Mouse (Mus musculus) c-Kit-positive CD71-negative TER-119-negative erythroid progenitor cells, embryonic 14.5 days (primary cell): Measurements from ENCODE around the gene Lrrc25.

ENCODE experiments used
- DNase-seq: peaks from one replicate; pipeline ENCODE4 v3.0.0-alpha.2; 2013; ENCODE audit warnings: low read depth

The Lrrc25 gene

DNA sequence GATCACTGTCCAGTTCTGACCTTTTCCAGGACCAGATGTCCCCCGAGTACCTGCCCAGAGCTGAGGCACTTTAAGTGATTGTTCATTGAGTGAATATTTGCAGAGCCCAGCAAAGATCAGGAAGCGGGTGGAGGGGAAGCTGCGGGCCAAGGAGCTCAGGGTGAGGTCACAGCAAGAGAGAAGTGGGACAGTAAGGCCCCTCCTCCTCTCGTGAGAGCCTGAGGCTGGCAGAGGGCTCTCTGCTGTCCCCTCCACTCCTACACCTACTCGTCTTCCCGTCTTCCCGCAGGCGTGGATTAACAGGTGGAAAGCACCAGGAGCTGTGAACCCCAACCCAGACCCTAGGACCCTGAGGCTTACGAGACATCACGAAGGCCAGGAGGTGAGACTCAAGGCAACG is 690 bp downstream of the Lrrc25 start:
- no peak for DNase-seq

DNA sequence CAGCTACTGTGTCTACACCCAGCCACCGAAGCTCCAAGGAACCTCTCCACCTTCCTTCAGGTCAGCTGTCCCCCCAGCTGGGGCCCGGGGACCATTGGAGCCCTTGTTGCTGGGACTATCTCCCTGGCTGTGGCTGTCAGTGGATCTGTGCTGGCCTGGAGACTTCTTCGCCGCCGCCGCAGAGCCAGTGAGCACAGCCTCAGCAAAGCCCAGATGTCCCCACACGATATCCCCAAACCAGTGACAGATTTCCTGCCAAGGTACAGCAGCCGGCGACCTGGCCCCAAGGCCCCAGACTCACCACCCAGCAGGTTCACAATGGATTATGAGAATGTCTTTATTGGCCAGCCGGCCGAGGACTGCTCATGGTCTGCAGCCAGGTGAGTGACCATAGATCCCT is 2.0 kb downstream of the Lrrc25 start:
- DNase-seq = no peak

DNA sequence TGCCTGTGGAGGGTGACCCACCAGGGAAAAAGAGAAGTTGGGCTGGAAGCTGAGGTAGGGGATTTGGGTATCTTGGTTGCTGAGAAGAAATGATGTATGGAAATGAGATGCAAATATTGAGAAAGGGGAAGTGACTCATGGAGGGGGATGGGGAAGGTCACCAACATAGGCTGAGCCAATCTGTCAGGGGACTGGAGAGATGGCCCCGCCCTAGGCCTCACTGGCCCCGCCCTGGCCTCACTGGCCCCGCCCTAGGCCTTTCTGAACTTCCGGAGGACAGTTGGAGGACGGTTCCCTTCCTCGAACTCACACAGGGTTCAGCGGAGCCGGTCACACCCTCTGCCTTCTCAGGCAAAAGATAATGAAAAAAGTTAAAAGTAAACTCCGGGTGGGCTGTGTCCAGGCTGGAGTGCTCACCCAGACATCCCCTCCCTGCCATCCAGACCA is 3.0 kb downstream of the Lrrc25 start:
- peak; percentile 94 for DNase-seq

DNA sequence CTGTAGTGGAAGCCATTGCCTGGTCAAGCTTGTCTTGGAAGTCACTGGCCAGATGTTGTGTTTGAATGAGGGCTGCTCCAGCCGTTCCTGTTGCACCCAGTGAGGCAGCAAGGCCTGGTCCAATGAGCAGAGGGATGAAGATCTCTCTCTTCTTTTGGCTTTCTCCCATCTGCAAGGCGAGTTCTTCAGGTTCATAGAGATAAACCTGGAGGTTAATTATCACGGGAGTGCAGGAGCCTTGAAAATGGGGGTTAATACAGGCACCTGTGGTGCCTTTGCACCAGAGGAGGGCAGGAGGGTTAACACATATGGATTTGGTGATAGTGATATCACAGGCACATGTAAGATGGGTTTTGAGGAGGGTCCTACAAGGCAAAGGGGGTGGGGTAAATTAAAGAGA is 6.3 kb downstream of the Lrrc25 start:
- no peak for DNase-seq

DNA sequence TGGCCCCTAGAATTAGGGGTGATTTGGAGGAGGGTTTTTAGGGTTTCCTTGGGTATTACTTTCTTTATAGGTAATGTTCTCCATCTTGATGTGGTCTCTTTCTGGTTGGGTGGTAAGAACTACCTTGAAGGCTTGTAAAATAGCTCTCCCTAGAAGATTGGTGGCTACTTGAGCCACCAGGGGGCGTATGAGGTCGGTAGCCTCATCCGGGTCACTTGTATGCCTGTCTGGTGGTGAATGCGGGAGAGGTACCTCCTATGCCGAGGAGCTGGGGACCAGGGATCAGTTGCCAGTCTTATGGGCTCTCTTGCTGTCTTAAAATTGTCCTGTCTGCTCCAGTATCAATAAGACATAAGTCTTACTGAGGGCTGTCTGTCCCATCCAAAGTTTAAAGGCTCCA is 9.1 kb downstream of the Lrrc25 start:
- DNase-seq = no peak

DNA sequence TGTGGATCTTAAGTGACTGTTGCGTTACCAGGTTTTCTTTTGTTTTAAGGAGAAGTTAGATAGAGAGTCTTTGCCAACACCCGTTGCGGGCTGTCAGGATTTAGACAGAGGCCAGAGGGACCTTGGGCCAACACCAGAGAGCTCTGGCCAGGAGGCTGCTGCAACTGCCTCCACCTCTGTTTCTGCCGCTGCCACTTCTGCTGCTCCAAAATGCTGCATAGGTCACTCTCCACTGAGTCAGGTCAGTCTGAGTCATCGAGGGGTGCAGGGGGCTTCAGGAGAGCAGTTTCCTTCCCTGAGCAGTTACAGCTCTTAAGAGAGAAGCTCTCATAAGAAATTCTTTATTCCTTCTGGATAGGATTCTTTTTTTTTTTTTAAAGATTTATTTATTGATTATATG is 11.1 kb downstream of the Lrrc25 start:
- DNase-seq = no peak

DNA sequence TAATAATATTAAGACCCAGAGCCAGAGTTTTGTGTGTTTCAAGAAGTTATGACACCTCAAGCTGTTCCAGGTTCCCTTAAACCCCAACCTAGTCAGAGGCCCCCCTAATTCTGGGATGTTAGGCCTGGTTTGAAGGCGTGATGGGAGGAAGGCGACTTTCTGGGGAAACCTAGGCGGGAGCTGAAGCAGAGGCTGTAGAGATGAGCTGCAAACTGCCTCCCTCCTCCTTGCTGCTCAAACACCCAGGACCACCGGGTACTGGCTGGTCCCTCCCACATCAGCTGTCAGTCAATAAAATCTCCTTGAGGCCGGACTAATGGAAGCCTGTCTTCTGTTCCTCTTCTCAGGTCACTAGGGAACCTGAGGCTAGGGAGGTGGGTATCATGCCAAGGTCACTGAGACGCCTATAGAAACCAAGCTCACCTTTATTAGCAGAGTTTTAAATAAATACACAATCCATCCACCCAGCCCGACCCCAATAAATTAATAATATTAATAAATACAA is 13.1 kb downstream of the Lrrc25 start:
- DNase-seq = no peak

DNA sequence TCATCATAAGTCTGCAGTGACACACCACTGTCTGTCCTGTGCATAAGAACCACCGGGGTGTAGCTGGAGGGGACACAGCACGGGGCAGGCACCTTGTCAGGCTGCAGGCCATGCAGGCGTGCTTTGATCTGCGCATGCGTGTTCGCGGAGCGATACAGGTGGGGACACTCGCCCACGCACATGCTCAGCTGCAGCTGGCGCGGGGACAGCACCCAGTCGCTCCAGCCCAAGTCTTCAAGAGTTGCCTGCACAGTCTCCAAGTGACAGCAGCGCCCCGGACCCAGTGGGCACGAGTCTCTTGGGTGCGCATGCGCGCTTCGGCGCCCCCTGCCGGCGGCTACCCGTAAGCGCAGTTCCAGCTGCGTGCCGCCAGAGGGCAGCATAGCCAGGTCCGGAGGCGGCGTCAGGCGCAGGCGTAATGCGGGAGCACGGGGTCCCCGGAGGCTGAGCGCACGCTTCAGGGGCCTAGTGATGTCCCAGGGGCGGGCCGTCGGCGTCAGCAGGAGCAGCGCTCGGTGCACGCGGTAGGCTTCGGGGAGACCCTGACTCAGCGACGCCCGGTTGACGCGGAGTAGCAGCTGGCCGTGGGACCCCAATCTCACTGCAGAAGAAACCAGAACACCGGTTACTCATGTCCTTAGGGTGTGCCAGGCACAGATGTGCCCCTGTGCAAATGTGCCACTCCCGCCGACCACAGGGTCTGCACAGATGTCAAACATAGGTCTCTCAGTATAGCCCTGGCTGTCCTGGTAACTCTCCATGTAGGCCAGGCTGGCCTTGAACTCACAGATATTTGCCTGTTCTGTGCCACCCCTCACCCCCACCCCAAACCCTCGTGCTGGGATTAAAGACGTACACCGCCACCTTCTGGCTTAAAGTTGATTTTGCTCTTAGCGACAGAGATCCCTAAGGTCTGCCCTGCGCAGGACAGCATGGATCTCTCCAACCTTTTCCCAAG is 13.9 kb downstream of the Lrrc25 start:
- DNase-seq = no peak

DNA sequence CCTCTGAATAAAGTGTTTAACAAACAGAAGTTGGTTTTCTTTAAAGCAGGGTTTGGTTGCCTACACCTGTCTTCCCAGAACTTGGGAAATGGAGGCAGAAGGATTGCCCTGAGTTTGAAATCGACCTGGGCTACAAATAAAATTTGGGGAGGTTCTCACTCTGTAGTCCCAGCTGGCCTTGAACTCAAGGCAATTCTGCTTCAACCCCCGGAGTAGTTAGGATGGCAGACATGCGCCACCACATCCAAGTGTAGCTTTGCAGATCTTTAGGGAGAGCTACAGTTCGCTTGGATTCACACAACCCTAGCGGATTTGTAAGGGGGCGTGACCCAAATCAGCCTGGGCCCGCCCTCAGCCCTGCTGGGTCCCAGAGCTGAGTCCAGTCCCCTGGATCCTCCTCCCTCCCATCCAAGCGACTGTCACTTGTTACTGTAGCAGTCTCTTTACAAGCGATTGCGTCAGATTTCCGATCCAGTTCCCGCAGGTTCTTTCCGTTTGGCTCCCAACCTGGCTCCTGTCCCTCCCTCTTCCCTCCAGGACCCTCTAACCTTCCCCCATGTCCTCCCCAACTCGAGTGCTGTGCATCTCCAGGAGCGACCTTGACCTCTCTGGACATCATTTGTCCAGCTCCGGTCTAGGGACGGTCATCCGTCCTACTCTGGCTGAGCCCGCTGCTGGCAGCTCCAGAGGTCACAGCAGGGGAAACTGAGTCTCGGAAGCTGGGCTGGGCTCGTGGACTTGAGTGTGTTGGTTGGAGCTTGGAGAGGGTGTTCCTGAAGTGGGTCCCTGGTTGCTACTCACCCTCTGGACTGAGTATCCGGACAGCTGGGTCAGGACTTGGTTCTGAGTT is 14.8 kb downstream of the Lrrc25 start:
- no peak for DNase-seq

DNA sequence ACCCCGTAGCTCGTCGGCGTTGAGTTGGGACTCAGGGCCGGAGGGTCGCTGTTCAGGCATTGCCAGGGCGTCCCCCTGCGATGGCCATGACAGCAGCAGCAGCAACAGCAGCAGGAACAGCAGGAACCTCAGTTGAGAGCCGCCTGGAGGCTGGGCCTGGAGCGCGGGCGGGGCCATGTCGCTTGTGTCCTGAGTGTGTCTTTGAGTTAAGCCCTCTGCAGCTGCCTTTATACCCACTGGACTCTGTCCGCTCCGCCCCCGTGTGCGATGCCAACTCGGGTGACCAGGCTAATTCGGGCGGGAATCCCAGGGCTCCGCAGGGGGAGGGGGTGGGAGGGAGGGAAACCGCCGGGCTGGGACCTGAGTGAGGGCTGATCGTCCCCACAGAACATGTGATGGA is 15.5 kb downstream of the Lrrc25 start:
- no peak for DNase-seq

DNA sequence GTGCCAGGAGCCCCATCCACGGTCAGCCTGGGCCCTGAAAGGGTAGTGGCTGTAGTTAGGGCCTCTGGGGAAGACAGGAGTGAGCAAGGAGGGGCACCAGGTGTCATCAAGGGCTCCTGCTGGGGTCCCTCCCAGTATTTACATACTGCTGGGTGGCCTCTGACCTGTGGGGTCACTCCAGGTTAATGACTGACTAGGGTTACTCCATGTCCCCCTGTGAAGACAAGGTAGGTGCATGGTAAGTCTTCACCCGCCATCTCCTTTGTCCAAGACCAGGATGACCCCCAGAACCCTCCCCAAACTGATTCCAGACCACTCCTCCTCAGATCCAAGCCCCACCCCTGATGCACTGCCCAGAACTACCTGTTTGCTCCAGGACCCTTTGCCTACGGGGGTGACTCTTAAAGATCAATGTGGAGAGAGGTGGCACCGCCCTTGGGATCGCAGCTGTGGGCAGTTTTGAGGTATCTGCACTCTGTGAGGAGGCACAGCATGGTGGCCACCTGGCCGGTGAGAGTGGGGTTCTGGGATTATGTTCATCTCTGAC is 16.5 kb downstream of the Lrrc25 start, which contains the start of gene Gdf15:
Gene Gdf15, minus strand, starts transcription at position 111 of the 547 bp plus-strand sequence.
- no peak for DNase-seq

DNA sequence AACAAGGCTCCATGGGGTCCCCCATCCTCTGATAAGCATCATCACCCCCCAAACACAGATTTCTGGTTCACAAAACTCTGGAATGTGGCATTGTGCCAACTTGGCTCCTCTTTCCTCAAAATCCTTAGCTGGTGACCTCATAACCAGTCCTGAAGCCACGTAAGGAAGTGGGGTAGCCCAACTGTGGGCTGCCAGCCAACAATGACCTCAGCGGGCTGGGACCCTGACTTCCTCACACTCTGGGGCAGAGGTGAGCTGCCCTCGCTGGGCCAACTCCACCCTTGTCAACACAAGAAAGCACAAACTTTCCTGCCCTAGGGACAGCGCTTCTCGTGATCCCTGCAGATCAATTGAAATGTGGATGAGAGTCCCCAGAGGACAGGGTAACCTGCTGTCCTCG is 18.1 kb downstream of the Lrrc25 start:
- no peak for DNase-seq

DNA sequence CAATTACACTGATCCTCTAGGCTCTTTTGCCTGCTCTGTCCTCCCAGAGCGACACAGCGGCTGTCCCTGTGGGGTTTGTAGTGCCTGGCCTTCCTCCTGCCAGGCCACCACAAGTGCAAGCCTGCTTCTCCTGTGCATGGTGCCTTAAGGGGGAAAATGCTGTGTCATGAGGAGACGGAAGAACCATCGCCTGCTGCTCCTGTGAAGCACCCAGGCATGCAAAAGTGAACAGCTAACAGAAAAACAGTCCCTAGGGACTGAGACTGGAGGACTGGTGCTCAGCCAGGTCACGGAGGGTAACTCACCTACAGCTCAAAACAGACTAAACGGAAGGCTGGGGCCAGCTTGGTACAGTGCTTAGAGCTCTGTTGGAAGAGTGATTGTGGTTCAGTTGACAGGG is 19.6 kb downstream of the Lrrc25 start:
- DNase-seq = no peak

DNA sequence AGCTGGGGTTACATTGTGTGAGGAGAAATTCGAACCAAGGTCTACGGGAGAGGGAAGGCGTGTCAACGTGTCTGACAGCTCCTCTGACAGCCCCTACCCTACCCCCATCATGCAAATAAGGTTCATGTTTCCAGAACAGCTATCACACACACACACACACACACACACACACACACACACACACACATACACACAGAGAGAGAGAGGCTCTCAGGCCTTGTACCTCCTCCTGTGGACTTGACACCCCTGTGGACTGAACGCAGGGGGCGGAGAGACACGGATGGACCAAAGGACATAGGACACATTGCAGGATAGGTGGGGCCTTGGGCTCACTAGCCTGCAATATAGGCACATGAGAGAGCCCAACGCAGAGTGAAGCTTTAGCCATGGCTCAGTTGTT is 20.9 kb downstream of the Lrrc25 start:
- DNase-seq = no peak

DNA sequence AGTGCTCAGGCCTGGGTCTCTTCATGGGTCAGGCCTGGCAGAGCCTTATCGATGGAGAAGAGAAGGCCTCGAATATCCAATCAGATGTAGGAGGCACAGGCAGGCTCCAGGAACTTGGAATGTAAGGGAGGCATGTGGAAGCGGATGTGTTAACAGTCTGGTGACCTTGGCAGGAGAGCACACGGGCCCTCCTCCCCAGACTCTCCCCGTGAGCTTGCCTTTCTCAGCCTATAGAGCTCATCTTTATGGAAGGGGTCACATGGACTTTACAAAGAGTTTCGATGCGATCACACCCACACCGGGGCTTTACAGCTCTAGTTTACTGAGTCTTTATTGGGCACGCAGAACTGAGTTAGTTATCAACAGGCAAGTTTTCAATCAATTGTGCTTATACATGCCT is 22.8 kb downstream of the Lrrc25 start:
- no peak for DNase-seq

DNA sequence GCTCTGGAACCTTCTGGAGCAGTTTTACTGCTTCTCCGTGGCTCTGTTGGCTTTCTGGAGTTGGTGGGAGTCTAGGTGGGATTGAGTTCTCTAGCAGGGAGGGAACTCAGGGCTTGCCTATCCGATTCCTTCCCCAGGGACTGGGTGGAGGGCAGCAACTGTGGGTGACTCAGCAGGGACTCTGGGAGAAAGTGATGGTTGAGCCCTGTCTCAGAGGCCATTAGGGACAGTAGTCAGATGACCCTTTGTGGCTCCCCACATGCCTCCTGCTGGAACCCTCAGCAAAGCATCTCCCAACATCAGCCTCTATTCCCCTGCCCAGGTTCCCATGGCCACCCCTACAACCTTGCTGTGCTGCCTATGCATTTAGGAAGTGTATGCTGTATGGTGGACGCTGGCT is 27.1 kb downstream of the Lrrc25 start:
- DNase-seq = no peak

DNA sequence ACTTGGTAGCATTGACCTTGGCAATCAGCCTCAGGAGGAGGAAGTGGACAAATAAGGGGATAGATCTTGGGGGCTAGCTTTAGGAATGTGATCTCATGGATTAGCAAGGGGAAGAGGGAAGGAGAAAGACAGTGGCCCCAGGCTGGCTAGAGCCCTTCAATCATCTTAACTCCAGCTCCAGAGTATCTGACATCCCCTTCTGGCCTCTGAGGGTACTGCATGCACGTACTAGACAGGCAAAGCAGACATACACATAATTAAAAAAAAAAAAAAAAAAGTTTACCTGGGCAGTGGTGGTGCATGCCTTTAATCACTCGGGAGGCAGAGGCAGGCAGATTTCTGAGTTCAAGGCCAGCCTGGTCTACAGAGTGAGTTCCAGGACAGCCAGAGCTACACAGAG is 28.1 kb downstream of the Lrrc25 start:
- DNase-seq = no peak

DNA sequence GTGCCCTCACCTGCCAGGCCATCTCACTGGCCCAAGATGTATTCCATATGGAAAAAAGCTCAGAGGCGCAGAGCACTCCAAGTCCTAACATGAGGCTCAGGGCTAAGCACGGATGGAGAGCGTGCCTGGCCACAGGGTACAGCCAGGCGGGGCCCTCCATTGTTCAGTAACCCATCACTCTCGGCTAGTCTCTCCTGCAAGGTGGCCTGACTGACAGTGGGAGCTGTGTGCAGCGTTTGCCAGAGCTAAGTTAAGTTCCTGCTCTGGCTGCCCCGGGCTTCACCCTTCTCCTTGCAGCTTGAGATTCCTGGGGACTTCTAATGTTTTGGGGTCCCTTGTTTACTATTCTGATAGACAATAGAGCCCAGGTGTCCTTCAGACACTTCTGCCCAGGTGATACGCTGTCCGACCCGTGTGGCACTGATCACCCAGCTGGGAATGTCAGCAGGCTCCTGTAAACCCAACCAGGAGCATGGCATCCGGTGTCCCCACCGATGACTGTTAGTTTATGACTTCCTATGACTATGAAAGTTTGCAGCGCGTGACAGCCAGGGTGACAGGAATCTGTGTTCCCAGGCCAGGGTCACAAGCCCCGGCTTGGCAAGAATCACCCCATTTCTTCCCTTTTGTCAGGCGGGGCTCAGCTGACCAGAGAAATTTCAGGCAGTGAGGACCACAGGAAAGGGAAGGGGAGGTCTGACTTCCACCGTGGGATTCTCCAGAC is 29.7 kb downstream of the Lrrc25 start:
- DNase-seq = no peak

DNA sequence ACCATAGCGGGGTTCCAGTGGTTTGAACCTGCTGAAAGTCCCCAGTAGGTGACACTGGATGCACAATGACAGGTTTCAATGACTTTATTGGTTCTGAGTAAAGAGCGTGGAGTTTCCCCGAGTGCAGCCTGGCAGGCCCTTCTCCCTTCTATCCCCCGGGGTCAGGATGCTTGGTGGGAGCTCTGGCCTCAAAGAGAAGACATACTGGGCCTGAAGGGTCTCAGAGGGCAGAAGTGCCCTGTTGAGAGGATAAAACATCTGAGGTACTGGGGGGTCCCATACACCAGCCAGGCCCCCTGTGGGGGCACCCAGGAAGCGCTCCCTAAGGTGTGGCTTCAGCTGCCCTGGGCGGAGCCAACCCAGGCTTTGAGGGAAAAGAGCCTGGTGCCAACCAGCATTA is 30.4 kb downstream of the Lrrc25 start:
- no peak for DNase-seq

DNA sequence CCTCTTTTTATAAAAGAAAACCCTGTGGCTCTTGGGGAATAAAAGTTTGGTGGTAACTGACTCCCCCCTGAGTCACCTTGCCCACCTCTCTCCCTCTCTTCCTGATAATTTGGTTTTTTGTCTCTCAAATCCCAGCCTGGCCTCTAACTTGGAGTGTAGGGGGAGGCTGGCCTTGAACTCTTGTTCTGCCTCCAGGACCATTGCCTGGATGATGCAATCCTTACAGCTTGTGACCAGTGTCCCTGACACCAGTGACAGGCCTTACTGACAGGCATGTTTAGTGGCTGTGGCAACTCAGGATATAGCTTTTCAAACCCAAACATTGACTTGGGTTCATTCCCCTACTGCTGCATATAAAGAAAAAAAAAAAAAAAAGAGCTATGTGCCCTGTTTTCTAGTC is 30.8 kb downstream of the Lrrc25 start:
- no peak for DNase-seq

DNA sequence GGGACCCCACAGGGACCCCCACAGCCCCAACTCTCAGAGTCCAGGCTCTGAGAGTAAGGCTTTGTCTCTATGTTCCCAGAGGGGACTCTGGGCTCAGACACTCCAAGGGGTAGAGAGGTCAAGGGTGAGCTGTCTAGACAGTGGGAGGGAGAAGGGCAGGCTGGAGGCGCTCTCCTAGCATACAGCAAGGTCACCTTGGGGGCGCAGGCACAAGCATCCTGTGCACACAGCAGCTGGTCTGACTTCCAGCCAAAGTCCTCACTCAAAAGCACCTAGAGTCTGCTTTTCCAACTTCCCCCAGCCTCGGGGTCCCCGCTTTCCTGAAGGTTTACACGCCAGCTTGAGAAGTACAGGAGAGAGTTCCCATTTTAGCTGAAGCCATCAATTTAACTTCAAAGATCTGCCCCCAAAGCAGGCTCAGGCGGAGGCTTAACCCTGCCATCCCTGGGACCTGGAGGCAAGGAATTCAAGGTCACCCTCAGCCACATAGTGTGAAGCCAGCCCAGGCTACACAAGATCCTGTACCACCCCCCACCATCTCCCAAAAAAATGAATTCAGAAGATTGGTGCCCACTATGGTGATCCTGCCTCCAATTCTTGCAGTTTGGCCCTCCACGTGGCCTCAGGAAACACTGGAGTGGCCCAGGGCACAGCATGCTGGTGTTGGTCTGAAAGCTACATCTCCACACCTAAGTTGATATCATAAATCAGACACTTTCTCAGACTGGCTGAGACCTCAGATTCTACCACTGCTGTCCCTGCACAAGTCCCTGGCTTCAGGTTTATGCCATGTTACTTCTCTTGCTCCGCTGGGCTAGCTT is 31.6 kb downstream of the Lrrc25 start:
- DNase-seq = no peak
